Mouse (Mus musculus) heart, postnatal 10 days (tissue): Measurements from ENCODE around the gene Acsl5. TPM values are rescaled to one million over a fixed set of nuclear protein-coding genes. Genes with fewer than 3 reads are reported as not detected.

ENCODE experiments used
- DNase-seq, 2 experiments: peaks; one replicate each; pipeline ENCODE4 v3.0.0; 2021
- intact Hi-C: fragments of 180-260 bp; cut with DNase I; formaldehyde crosslinking; loops from one replicate; pipeline ENCODE4 v1.15.1; 2025
- total RNA-seq, 2 experiments: library from RNA; stranded (reverse); gene quantifications; 2 replicates each; pipeline ENCODE4 v1.2.3; 2021

Acsl5 gene
- total RNA-seq, 2 experiments from 2014 or later = 17.0 to 18.9 TPM

DNA sequence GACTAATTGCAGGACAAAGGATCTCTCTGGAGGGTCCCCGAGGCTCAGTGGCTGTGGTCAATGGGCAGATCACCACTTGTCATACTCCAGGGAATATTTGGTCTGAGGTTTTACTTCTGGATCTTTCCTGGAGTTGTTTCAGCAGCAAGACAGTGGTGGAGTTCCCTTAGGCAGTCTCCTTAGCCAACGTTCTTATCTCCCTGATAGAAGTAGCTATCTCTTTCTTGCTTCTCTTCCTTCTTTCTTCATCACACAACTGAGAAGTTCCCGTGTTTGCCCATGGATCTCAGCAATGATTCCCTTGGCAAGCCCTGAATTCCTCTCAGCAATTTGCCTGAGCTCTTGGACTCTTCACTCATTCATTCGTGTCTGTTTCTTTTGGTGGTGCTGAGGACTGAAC lies 24.4 kb downstream of the Acsl5 start:
- intact Hi-C loops = no loop called here
- DNase-seq = no peak

DNA sequence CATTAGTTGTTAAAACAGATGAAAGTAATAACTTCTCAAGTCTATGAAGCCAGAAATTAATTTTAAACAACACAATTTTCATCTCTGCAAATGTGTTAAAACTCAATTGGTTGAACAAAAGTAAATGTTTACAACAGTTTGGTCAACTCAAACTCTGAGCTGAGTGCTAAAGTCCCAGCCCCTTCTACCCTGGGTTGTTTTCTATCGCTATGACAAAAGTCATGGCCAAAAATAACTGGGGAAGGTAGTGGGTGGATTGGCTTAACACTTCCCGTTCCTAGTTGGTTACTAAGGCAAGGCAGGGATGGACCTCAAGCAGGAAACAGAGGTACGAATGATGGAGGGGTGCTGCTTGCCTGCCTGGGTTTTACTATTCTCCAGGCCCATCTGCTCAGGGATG lies 25.0 kb downstream of the Acsl5 start:
- no peak for DNase-seq
- intact Hi-C loops = no loop called here

DNA sequence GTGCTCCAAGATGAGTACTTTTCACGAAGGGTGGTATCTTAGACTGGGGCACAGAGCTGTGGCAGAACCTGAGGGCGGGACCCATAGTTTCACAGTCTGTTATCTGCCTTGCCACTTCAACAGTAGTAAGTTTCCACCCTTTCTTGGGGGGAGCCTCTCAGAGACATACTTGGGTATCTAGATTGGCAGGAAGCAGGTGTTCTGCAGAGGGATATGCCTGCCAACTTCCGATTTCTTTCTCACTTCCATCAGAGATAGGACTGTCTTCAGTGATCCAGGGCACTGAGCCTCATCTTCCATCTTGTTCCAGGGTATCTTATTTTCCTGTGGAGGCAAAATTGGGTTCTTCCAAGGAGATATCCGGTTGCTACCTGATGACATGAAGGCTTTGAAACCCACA lies 32.4 kb downstream of the Acsl5 start:
- intact Hi-C loops = no loop called here

DNA sequence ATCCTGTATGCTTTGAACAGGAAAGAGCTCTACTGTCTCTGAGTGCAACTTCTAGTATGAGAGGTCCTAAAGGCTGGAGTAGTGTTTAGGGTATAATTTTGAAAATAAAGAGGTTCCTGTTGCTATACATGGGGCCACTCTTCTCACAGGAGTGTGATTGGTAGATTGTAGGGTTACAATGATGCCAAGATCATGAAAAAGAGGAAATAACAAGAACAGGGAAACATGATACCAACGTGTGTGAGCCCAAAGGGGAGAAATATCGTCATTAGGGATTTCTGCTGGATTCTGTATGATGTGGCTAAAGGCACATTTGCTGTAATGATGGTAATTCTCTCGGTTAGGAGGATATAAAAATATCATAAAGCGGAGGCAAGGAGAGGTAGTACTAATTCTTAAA lies 34.3 kb downstream of the Acsl5 start:
- intact Hi-C loops = no loop called here
- DNase-seq = no peak

More for the DNA sequence above, 32.4 kb downstream of the Acsl5 start:
- DNase-seq = no peak

DNA sequence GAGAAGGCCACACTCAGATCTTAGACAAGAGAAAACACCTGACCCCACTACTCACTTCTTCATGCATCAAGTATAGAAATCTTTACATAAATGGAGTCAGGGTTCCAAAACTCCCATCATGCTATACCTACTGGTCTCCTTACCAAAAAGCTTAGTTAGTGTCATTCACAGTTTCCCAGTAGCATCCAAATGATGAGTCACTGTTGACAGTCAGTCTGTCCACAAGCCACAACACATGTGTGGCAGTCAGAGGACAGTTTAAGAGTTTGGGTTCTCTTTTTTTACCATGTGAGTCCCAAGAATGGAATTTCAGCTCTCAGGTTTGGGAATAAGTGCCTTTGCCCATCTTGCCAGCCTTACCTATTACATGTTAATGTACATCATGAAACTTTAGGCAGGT lies 37.2 kb downstream of the Acsl5 start:
- intact Hi-C loops = no loop called here
- DNase-seq = no peak

DNA sequence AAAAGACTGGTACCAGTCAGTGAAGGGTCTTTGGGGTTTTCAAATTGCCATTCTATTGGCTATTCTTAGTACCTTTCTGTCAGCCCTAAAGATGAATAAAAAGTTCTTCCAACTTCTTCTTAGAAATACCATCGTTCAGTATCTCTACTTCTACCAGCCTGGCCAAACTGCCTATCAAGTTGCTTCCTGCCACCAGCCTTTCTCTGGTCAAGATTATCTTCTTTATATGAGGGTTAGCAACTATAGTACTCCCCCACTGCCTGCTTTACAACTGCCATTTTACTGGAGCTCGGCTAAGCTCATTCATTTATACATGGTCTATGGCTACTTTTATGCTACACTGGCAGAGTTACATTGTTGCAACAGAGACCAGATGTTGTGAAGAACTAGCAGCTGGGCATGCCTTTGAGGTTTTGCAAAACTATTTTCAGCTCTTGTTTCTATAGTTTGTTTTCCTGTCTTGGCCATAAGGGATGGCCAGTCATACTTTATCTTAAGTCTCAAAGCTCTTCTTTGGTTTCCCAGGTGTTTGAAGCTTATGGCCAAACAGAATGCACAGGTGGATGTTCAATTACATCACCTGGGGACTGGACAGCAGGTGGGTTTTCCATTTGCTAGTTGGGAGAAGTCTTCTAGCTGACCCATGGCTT lies 39.0 kb downstream of the Acsl5 start:
- intact Hi-C loops = no loop called here
- no peak for DNase-seq

DNA sequence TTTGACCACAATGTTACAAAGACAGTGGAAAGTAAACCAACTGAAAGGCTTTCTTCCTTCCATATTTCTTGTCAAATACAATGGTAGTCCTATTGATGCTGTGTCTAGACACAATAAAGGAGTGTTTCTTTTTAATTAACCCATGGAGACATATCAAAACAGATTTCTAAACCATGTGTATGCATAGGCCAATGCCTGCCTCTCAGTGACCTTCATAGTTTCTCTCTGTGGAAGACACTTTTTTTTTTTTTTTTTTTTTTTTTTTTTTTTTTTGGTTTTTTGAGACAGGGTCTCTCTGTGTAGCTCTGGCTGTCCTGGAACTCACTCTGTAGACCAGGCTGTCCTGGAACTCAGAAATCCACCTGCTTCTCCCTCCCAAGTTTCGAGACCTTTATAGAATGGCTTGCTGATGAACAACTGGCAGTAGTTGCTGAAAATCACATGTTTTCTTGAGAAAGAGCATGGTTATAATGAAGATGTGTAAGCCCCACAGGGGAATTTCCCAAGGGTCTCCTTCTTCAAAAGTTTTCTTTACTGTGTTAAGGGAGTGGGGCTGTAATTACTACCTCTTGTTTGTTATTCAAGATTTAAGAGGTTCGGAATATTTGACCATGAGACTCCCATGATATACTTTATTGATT lies 40.6 kb downstream of the Acsl5 start:
- intact Hi-C loops = no loop called here

DNA sequence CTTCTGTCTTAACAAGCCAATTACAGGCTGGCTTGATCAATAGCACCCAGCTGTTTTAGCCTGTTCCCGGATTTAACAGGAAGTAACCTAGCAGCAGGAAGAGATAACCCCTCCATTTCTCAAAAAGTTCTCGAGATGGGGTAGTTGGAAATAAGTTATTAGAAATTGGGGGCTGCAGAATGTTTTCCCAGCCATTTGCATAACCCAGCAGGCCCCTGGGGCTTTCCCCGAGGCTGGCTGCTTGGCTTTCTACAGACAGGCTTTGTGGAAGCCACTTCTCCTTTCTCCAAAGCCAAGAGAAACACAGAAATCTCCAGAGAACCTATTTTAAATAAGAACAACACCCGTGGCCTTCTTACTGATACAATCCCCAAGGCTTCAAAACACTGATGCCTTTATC lies 41.4 kb downstream of the Acsl5 start:
- DNase-seq = no peak
- intact Hi-C loops = no loop called here

More for the DNA sequence above, 40.6 kb downstream of the Acsl5 start:
- DNase-seq = no peak

- DNase-seq = no peak
- intact Hi-C loops = no loop called here
These were observed 43.3 kb downstream of the Acsl5 start for GRCm38 (mm10) chr19:55295075-55295474.

DNA sequence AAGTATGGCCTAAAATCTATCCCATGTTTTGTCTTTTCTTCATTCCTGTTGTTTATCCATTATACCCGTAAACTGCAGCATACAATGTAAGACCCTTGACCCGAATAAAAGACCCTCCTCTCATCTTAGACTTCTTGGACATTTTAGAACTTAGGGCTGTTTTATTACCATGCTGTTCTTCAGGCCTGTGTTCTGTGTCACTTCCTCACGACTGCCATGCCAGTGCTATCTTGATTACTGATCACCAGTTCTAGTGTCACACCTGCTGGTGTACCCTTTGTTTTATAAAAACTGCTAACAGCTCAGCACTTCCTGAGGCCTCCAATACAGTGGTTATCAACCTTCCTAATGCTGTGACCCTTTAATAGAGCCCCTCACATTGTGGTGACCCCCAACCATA lies 43.8 kb downstream of the Acsl5 start:
- DNase-seq = no peak
- intact Hi-C loops = no loop called here

DNA sequence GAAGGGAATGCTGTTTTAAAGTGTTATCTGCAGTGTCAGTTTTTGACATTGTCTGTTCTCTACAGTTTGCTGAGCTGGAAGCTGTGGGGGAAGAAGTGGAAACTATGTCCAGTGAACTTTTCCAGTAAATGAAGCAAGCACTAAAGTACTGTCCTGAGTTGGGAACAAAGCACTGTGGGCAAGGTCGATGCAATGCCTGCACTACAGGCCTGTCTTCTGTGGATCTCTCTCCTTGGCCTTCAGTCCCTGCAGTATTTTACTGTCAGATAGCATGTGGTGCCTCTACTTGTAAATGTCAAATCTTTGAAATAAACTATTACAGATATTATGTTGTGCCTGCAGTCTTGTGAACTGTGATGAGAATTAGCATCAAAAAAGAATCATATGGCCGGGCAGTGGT lies 44.6 kb downstream of the Acsl5 start:
- no peak for DNase-seq
- intact Hi-C loops = no loop called here

DNA sequence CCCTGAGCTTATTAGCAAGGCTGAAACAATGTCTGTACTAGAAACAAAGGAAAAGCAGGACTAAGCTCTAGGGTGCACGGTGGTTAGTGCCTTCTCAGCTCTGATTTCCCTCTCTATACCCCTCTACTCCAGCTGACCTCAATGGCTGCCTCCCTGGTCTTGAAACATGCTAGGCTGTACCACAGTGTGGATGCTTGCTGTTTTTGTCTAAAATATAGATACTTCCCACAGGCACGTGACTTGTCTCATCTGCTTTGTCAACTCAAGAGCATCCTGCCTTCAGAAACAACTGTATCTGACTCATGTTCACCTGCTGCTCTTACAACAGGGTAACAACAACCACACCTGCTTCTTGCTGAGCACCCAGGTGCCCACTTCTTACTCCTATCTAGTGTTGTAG lies 45.8 kb downstream of the Acsl5 start:
- no peak for DNase-seq
- intact Hi-C loops = no loop called here

- intact Hi-C loops = no loop called here
These were observed 46.2 kb downstream of the Acsl5 start for GRCm38 (mm10) chr19:55297961-55298360.

GRCm38 (mm10) chr19:55299378-55299777 lies 47.6 kb downstream of the Acsl5 start:
- intact Hi-C loops = no loop called here

More at GRCm38 (mm10) chr19:55297961-55298360, 46.2 kb downstream of the Acsl5 start:
- no peak for DNase-seq

GRCm38 (mm10) chr19:55300525-55300924 lies 48.8 kb downstream of the Acsl5 start:
- no peak for DNase-seq

More at GRCm38 (mm10) chr19:55299378-55299777, 47.6 kb downstream of the Acsl5 start:
- DNase-seq = no peak

GRCm38 (mm10) chr19:55305024-55305423 lies 53.3 kb downstream of the Acsl5 start:
- no peak for DNase-seq
- intact Hi-C loops = loop anchor here (1.0 to 10.0 kb wide), 2 partner anchors 87 to 200 kb away; no protein-coding TSS in a partner anchor

More at GRCm38 (mm10) chr19:55300525-55300924, 48.8 kb downstream of the Acsl5 start:
- intact Hi-C loops = loop anchor here (10.0 kb wide), 1 partner anchor 196 kb away; no protein-coding TSS in a partner anchor

- intact Hi-C loops = no loop called here
- no peak for DNase-seq
These were observed 60.1 kb downstream of the Acsl5 start for GRCm38 (mm10) chr19:55311874-55312273.

DNA sequence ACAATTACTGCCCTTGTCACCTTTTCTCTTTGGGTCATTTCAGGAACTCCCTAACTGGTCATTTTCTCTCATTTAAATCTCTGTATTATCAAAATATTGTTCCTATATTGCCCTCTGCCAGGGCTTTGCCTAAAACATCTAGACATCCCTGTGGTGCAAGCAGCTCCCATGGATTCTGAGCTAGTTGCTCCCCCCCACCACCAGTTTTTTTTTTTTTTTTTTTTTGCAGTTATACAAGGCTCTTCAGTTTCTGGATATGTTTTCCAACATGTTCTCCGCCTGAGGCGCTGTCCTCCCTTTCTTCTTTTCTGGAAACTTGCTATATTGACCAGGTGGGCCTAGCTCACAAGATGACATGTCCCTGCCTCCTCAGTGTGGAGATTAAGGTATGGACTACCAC lies 61.9 kb downstream of the Acsl5 start:
- no peak for DNase-seq
- intact Hi-C loops = no loop called here

DNA sequence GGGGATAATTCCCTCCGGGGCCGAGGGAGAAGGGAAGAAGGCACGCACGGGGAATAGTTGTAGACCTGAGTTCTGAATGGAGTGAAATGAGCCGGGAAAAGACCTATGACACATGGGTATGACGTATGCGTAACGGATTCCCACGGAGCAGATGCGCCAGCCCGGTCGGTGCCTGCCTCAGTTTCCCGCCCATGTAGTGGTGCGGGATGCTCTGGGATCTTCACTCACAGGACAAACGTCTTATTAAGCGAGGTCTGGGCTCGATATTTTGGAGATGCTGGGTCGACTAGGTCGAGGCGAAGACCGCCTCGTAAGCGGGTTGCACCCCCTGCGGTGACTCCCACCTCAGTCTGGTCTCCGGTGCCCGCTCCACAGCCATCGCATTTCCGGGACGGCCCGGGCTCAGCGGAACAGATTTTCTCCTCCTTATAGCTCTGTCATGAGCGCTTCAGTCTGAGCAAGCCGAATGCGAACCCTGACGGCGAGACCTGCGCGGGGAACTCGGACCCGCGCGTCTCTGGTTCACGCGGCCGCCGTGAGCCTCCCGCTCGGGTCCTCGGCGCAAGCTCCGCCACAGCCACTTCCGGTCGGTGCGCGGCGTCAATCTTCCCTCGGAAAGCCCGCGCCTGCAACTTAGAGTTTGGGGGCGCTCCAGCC lies 63.8 kb downstream of the Acsl5 start, which contains the start of gene Zdhhc6:
Gene Zdhhc6 (minus strand): TSS at position 581 of the 657 bp plus-strand sequence.
- intact Hi-C loops = no loop called here
- DNase-seq = peak; percentile 89 to 92

DNA sequence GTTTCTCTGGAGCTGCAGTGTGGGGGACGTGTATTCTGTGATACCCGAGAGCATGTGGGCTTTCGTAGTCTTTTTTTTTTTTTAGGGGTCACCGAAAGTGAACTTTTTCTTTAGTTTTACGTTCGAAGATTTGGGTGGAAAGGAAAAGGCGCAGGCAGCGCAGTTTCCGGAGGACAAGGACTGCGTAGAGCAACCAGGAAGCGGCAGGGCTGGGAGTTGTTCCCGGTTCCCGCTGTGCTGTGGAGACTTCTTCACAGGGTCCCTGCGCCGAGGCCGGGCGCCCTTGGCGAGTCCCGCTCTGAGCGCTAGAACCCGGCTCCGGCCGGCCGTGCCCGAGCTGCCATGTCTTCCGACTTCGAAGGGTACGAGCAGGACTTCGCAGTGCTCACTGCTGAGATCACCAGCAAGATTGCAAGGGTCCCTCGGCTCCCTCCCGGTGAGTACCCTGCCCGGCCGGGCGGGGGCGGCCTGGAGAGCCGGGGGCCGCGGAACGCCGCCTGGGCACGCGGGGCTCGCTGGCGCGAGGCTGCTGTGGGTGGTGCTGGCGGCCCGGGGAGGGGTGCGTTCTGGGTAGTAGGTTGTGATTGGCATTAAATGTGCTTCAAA lies 64.5 kb downstream of the Acsl5 start, which contains the start of gene Vti1a:
Gene Vti1a (plus strand): TSS at position 187 of the 606 bp plus-strand sequence.
- DNase-seq = peak; percentile 92 to 95
- intact Hi-C loops = no loop called here

DNA sequence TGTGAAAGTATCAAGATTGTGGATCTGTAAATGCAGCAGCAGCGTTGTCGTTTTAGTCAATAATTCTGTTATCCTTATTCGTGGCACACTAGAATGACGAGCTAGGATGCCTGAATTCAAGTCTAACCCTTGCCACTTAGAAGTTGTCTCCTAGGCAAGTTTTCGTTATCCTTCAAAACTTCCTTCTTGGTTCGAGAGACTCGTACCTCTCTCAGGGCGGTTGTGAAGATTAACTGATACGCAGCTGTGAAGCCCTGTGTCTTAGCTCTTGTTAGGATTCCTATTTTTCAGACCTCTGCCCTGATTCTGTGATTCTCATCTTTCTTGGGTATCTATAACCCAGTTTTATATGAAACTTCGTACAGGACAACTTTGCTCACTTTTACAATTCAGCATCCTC lies 65.2 kb downstream of the Acsl5 start:
- intact Hi-C loops = no loop called here

More for the DNA sequence above, 65.2 kb downstream of the Acsl5 start:
- no peak for DNase-seq
